Mouse (Mus musculus) kidney, adult 2 months (tissue): ENCODE data around the gene Olfr457.

Source experiments
- CTCF ChIP-seq: fragments of 200-500 bp; conservative IDR thresholded peaks from 2 replicates; pipeline ENCODE4 v1.5.1; 2011; ENCODE audit warnings: low read depth, mild to moderate bottlenecking, control low read depth, low read length, moderate library complexity, mixed read lengths; ENCODE audit not compliant: insufficient read depth, insufficient read length
- POLR2A ChIP-seq: fragments of 200-500 bp; IDR thresholded peaks from one replicate; pipeline ENCODE4 v1.6.1; 2011; ENCODE audit warnings: low read depth, low read length, control low read depth

DNA sequence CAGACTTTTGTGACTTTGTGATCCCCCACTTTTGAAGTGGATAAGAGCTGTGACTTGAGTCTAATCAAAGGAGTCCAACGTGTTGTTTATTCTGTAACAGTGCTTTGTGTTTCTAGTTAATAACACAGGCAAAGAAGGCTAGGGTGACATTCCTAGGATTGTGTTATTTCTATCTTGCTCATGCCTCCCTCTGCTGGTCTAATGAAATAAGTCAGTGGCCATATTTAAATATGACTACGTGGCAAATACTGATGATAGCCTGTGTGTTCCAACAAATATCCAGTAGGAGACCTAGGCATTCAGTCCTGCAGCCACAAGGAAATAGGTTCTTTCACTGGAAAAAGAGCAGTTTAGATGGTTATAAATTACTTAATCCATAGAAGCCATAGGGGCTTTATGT lies 42.6 kb downstream of the Olfr457 start:
- no peak for TF ChIP-seq CTCF
- no peak for TF ChIP-seq POLR2A
